Mouse (Mus musculus) brown adipose tissue, adult 24 weeks (tissue): ENCODE data around the gene Usp21. TPM values are rescaled to one million over a fixed set of nuclear protein-coding genes. Genes with fewer than 3 reads are reported as not detected.
A peak's percentile ranks its signal among the peaks of the same experiment; 100 is the strongest.
"Not testable (repeated sequence)": the region's sequence is repeated elsewhere in the genome, so short reads cannot be mapped to it uniquely, and the experiment has no call there.

Experiments used
- H3K27ac ChIP-seq: fragments of 200-500 bp; replicated peaks from 2 replicates; pipeline ENCODE4 v1.5.1; 2012; ENCODE audit warnings: low read depth, mild to moderate bottlenecking, low read length
- H3K4me1 ChIP-seq: fragments of 200-500 bp; 2 replicates; pipeline ENCODE4 v1.6.1; 2012; ENCODE audit warnings: low read length, mixed read lengths; ENCODE audit not compliant: control insufficient read depth, insufficient read depth, insufficient read length
- H3K4me3 ChIP-seq: fragments of 200-500 bp; 2 replicates; pipeline ENCODE4 v1.5.1; 2012; ENCODE audit warnings: low read depth, mild to moderate bottlenecking, low read length, moderate library complexity; ENCODE audit not compliant: insufficient read depth
- polyA plus RNA-seq: library from polyadenylated mRNA; stranded (reverse); fragments of >200 nt; gene quantifications from 2 replicates; pipeline ENCODE4 v1.2.4, GENCODE M21; 2012; ENCODE audit not compliant: missing spikeins, insufficient read depth, insufficient read length

The Usp21 gene
- 11.7 and 14.7 TPM in 2 replicates for polyA plus RNA-seq

DNA sequence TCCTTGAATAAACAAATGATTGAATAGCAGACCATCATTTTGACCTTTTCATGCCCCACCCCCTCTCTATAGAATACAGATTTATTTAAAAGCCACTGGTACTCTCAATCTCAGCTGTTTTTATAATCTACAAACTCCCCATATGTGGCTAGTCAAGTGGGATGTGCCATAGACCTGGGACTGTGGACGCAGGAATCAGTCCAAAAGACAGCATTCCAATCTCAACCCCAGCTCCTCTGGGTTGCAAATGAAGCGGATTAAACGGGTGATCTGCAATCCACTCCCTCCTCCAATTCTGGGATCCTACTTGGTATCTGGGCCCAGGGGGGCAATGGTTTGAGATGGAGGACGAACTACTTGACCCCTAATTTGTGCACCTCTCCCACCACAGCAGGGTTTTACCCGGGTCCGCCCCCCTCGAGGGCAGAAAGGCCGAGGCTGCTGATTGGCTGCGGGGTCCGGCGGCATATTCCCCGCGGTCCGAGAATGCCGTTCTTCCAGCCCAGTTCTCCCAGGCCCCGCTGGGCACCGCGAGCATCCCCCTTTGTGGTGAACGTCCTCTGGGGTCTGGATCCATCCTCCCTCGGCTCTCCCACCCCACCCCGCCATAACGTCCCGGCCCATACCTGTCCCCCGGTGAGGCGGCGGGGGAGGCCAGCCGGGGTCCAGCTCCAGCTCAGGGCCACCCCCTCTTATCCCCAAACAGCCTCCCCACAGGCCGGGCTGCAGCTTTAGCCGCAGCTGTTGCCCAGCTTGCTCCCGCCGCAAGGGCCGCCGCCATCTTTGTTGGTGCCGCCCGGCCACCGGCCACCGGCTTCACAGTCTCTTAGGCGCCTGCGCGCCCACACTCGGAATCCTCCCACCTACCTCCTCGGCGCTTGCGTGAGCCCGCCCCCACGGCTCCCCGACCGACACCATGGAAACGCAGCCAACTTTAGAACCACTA is at the start of gene Usp21:
Gene Usp21, minus strand, starts transcription at position 856 of the 946 bp plus-strand sequence.
- H3K4me3 ChIP-seq: peak within 1 kb of the TSS; percentile 85
- H3K27ac ChIP-seq: peak within 1 kb of the TSS; percentile 76

GRCm38 (mm10) chr1:171330216-171330560 is 42.4 kb upstream of the Usp21 start:
- no peaks in the 10 kb centered on the region; the same call in 1 of the 2 replicates for H3K4me1 ChIP-seq
- peak overlapping the region; percentile 87 for H3K4me3 ChIP-seq
- peak overlapping the region; percentile 69 for H3K27ac ChIP-seq

More for the DNA sequence above, at the start of gene Usp21:
- peaks cover under 1% of the 10 kb centered on the region; the same call in 1 of the 2 replicates for H3K4me1 ChIP-seq

DNA sequence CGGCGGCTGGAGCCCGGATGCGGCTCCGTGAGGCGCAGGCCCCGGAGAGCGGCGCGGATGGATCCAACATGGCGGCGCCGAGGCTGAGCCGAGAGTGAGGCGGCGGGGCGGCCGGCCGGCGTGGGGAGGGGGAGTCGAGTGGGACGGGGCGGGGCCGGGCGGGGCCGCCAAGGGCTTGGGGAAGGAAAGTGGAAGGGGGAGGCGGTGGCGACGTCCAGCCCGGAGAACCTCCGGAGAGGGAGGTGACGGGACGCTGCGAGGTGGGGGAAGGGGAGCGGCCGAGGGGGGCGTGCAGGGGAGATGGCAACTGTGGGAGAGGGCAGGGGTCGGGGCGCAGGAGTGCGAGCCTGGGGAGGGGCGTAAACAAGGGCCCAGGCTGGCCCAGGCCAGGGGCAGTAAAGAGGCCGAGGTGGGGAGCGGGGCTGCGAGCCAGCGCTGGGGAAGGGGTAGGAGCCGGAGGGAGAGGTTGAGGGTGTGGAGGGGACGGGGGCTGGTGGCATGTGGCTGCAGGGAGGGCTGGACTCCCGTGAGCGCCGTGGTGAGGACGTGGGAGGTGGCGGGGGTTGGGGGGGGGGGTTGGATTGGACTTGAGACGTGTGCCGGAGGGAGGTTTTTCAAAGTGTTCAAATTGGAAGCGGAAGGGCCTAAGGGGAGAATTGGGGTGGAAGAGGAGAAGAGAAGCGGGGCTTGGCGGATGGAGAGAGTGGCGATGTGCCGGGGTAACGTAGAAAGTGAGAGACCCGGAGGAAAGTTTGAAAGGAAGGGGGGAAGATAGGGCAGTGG is 41.8 kb upstream of the Usp21 start:
- Histone ChIP-seq H3K27ac (peak overlapping the region; percentile 98), H3K4me1 (no peaks in the 10 kb centered on the region; the same call in 1 of the 2 replicates)

GRCm38 (mm10) chr1:171328839-171329432 is 41.1 kb upstream of the Usp21 start, which contains the start of gene Dedd:
Dedd (plus strand) TSS chr1:171329145.
- Histone ChIP-seq H3K4me3 (peak within 1 kb of the TSS; percentile 87), H3K27ac (peak within 1 kb of the TSS; percentile 98), H3K4me1 (no peaks in the 10 kb centered on the region; the same call in 1 of the 2 replicates)

More for the DNA sequence above, 41.8 kb upstream of the Usp21 start:
- H3K4me3 ChIP-seq: peak overlapping the region; percentile 87

DNA sequence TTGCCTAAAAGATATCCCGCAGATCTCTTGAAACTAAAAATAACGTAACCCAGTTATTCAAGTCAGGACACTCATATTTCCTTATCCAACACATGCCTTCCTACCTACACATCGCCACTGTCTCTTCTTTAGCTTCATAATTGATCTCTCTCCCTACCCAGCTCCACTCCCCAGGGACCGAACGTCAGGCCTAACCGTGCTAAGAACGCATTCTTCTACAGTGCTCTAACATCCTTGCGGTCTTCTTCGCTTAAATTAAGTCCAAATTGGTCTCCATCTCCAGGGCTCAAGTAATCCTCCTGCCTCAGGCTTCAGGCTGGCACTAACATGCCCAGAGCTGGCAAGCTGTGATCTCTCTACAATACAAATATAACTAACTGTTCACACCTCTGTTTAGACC is 40.5 kb upstream of the Usp21 start:
- peak overlapping the region; percentile 87 for H3K4me3 ChIP-seq
- no peaks in the 10 kb centered on the region; the same call in 1 of the 2 replicates for H3K4me1 ChIP-seq

GRCm38 (mm10) chr1:171326588-171326987 is 38.8 kb upstream of the Usp21 start:
- not testable (repeated sequence) for H3K4me1 ChIP-seq, H3K4me3 ChIP-seq, H3K27ac ChIP-seq

More for the DNA sequence above, 40.5 kb upstream of the Usp21 start:
- peak overlapping the region; percentile 98 for H3K27ac ChIP-seq

DNA sequence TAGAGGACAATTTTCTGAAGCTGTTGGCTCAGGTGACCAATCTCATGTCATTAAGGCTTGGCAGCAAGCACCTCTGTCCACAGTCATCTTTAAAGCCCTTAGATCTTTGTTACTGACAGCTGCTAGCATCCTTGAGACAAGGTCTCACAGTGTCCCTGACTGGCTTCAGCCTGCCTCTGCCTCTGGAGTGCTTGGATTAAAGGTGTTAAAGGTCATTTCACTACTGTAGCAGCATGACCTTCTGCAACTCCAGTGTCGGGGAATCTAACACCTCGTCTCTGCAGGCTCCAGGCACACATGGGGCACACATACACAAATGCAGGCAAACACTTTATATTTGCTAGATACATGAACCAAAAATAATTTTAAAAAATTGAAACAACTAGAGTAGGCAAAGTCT is 37.8 kb upstream of the Usp21 start:
- Histone ChIP-seq H3K4me1 (no peaks in the 10 kb centered on the region; the same call in 1 of the 2 replicates), H3K27ac (no peak overlapping the region), H3K4me3 (no peak overlapping the region)

GRCm38 (mm10) chr1:171322012-171322411 is 34.2 kb upstream of the Usp21 start:
- H3K4me3 ChIP-seq: no peak overlapping the region
- H3K4me1 ChIP-seq: no peaks in the 10 kb centered on the region
- H3K27ac ChIP-seq: no peak overlapping the region

DNA sequence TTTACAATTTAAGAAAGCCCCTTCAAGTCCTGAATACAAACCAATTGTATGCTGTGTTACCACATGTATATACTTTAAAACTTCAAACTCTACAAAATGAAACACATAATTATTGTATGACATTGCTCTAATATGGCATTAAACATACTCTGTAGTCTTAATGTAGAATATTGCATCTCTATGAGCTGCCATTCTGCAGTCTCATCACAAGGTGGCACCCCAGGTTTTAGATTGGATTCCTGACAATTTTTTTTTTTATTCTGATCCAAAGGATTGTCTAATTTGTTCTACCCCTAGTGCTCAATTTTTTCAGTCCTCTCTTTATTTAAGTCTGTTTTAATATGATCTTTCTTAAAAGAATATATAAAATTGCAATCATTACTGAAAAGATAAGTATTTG is 33.6 kb upstream of the Usp21 start:
- H3K27ac ChIP-seq: no peak overlapping the region
- no peaks in the 10 kb centered on the region for H3K4me1 ChIP-seq
- H3K4me3 ChIP-seq: no peak overlapping the region

DNA sequence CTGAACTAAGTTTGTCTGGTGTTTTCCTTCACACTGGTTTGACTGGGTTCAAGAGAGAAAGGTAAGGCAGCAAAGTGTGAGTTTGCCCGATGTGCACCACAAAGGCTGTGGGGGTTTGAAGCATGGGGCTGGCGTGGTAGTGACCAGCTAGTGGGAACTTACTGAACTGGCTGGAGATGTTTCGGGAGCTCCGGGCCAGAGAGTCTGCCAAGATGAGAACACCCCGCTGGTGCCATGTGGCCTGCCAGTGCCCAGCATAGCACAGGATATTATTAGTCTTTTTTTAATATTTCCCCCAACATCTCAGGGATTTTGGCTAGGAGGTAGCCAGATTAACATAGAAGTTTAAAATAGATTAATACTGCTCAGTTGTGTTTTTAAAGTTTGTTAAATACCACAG is 32.4 kb upstream of the Usp21 start:
- Histone ChIP-seq H3K27ac (no peak overlapping the region), H3K4me1 (no peaks in the 10 kb centered on the region), H3K4me3 (no peak overlapping the region)

DNA sequence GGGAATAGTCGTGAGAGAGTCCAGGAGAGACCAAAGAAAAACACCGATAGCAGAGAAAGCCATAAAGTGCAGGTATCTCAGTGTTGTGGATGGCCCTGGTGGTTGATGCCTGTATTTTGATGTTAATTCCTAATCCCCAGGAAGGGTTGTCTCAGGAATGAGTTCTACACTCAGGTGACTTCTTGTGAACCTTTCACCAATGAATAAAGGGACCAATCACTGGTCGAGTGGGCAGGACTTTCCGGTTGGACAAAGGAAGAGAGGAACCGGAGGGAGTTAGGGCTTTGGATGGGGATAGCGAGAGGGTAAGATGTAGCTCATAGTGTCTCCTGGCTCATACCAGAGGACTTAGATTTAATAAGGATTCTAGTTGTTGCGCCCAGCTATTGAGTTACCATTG is 32.0 kb upstream of the Usp21 start:
- Histone ChIP-seq H3K4me1 (no peaks in the 10 kb centered on the region), H3K27ac (no peak overlapping the region), H3K4me3 (no peak overlapping the region)

- Histone ChIP-seq H3K27ac (no peak overlapping the region), H3K4me1 (no peaks in the 10 kb centered on the region), H3K4me3 (no peak overlapping the region)
Observed at GRCm38 (mm10) chr1:171309321-171309720, 21.5 kb upstream of the Usp21 start.

GRCm38 (mm10) chr1:171306157-171306556 is 18.4 kb upstream of the Usp21 start:
- H3K4me3 ChIP-seq, H3K4me1 ChIP-seq, H3K27ac ChIP-seq: not testable (repeated sequence)

DNA sequence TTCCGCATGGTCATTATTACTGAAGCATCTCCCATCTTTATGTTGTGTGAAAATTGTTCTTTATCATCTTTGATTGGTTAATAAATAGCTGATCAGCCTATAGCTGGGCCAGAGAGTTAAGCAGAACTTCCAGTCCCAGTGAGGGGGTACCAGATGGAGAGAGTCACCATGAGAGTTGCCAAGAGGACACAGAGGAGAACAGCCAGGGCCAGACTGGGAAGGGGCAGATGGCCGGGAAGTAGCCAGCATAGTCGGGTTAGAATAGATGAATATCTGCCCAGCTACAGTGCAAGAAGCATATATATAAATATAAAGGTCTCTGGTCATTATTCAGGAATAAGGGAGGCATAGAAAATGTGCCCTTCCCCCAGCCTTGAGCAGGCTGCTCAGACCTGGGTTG is 10.4 kb upstream of the Usp21 start:
- Histone ChIP-seq H3K27ac (no peak overlapping the region), H3K4me3 (no peak overlapping the region), H3K4me1 (0 out of 2 replicates have a peak, but pooled peaks cover 3% of the 10 kb centered on the region)

DNA sequence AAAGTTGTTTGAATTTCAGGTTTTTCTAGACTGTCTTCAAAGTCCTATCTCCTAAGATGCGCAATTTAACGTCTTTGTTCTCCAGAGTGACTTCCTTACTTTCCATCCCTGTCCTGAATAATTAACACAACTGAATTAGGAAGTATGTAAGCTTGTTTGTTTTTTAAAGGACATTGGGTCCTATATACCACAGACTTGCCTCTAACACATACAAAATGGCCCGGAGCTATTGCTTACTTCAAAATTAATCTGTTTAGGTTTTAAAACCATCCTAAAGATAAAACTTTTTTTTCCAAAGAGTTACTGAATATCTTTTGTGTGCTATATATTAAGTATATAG is 7.2 kb upstream of the Usp21 start:
- peak overlapping the region; percentile 98 for H3K27ac ChIP-seq
- peak overlapping the region; percentile 93 for H3K4me3 ChIP-seq
- 0 out of 2 replicates have a peak, but pooled peaks cover 5% of the 10 kb centered on the region for H3K4me1 ChIP-seq
